Mouse (Mus musculus) bone marrow macrophage, adult 2 months (primary cell): ENCODE results near the gene Gm20671.

Experiments
- CTCF ChIP-seq: IDR thresholded peaks from 2 replicates; pipeline ENCODE4 v1.5.1; 2012; ENCODE audit warnings: low read depth, mild to moderate bottlenecking, low read length, moderate library complexity
- POLR2A ChIP-seq: IDR thresholded peaks from 2 replicates; pipeline ENCODE4 v1.6.1; 2012; ENCODE audit warnings: mild to moderate bottlenecking, low read depth, low read length, borderline replicate concordance

- no peak for TF ChIP-seq POLR2A
- no peak for TF ChIP-seq CTCF
These were observed 45.3 kb downstream of the Gm20671 start for GRCm38 (mm10) chr5:32781596-32781995.
